ENCODE assay signal across 8 mouse cellular contexts in the genomic region with DNA sequence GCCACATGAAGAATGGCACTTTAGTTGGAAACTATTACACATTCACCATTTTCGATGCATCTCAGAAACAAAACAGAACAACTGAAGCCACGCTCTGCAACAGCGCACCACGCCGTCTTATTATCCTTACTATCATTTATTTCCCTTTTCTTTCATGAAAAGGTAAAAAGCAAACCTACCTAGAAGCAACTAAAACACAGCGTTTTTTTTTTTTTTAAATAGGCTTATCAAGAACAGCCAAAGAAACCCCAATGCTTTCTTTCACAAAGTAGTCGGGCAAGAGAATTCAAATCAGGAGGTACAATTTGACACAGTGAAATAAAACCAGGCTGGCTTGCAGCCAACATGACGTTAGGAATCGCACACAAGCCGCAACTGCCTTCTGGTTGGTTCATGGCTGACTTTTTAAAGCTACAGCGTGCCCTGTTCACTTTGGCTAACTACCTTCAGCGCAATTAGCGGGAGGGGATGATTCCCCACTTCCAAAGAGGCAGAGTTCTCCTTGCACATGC. TPM values are rescaled to one million over a fixed set of nuclear protein-coding genes. Genes with fewer than 3 reads are reported as not detected.
DNase-seq lines count a peak whose midpoint lies in the region; ATAC-seq and TF ChIP-seq lines count a peak whose summit lies in the region.

No protein-coding gene starts in this region.

- TF ChIP-seq EP300 in CH12.LX (IDR thresholded peaks at IDR 0.05; ENCODE audit: low read length) = peak; percentile 32; the same call in 1 of the 2 replicates

- in situ Hi-C loops in CH12.LX (cut with MboI; ENCODE audit: low pct_ligation_motif_present, low pct_unique_long_range_greater_than_20kb, low sequenced_read_pairs) = no loop called here

- no peaks in the 10 kb centered on the region for H3K36me3 ChIP-seq in CH12.LX (replicated peaks in 1 of 2; ENCODE audit: control insufficient read depth in 1 of 2, insufficient read depth in 1 of 2, low read length in 1 of 2)
- H3K36me3 ChIP-seq in hindbrain, embryonic 13.5 days = no peaks in the 10 kb centered on the region
- H3K36me3 ChIP-seq in lung, embryonic 14.5 days (ENCODE audit: insufficient read depth) = no peaks in the 10 kb centered on the region

- H3K4me1 ChIP-seq in CH12.LX (ENCODE audit: control insufficient read depth in 1 of 2, insufficient read depth in 2 of 2) = peaks cover 2 to 3% of the 10 kb centered on the region in 2 experiments; a peak in 2 of 4 replicates
- peaks cover 10% of the 10 kb centered on the region for H3K4me1 ChIP-seq in hindbrain, embryonic 13.5 days (replicated peaks)
- peaks cover 5% of the 10 kb centered on the region; the same call in 1 of the 2 replicates for H3K4me1 ChIP-seq in lung, embryonic 14.5 days (ENCODE audit: insufficient read depth)

- H3K79me2 ChIP-seq in CH12.LX (replicated peaks; ENCODE audit: control insufficient read depth, extremely low read depth, insufficient read depth, poor library complexity, severe bottlenecking) = no peaks in the 10 kb centered on the region

- H3K4me2 ChIP-seq in CH12.LX (ENCODE audit: insufficient read depth, low read depth, poor library complexity, severe bottlenecking) = peak overlapping the region; percentile 99
- H3K4me2 ChIP-seq in hindbrain, embryonic 13.5 days = peak overlapping the region; percentile 44
- H3K4me2 ChIP-seq in lung, embryonic 14.5 days = peak overlapping the region; percentile 55

- no peak for ATAC-seq in hindbrain, embryonic 13.5 days (ENCODE audit: low FRiP score)
- ATAC-seq in lung, embryonic 14.5 days (ENCODE audit: insufficient read depth) = no peak

- no peak for TF ChIP-seq CTCF in CH12.LX (conservative IDR thresholded peaks at IDR 0.05 in 1 of 2, IDR thresholded peaks at IDR 0.05 in 1 of 2; ENCODE audit: low read depth in 2 of 2, low read length in 2 of 2)
- TF ChIP-seq CTCF in lung, embryonic 14.5 days (IDR thresholded peaks at IDR 0.05; ENCODE audit: low read depth) = no peak

- H3K9ac ChIP-seq in CH12.LX (ENCODE audit: insufficient read depth, low read depth) = peak overlapping the region; percentile 27
- no peak overlapping the region for H3K9ac ChIP-seq in hindbrain, embryonic 13.5 days
- peak overlapping the region; percentile 47 for H3K9ac ChIP-seq in lung, embryonic 14.5 days

- DNase-seq in CH12.LX (ENCODE audit: extremely low read depth) = no peak
- peak; percentile 70 to 79 for DNase-seq in adrenal gland, postnatal 36 days
- peak; percentile 44 to 48 for DNase-seq in frontal cortex, postnatal 14 days (ENCODE audit: low spot score in 2 of 2)
- peak; percentile 52 for DNase-seq in layer of hippocampus, adult 9-11 months
- DNase-seq in lung, embryonic 14.5 days = peak; percentile 88
- peak; percentile 44 for DNase-seq in ovary, postnatal 14 days (ENCODE audit: low spot score)
- DNase-seq in adipocyte (ENCODE audit: low spot score) = no peak

- TF ChIP-seq RAD21 in CH12.LX (IDR thresholded peaks at IDR 0.05; ENCODE audit: low read depth, low read length) = no peak

- no peak overlapping the region for H3K27ac ChIP-seq in CH12.LX (ENCODE audit: insufficient read depth, low read depth)
- H3K27ac ChIP-seq in hindbrain, embryonic 13.5 days = peak overlapping the region; percentile 35; the same call in 1 of the 2 replicates
- peak overlapping the region; percentile 71 for H3K27ac ChIP-seq in lung, embryonic 14.5 days (ENCODE audit: low read depth)

- 55% methylated on average over 13 of the region's 13 CpGs for WGBS in hindbrain, embryonic 13.5 days
- WGBS in lung, embryonic 14.5 days = 46% methylated on average over 13 of the region's 13 CpGs

- no peak for TF ChIP-seq POLR2A in CH12.LX (IDR thresholded peaks at IDR 0.05; ENCODE audit: low read depth, low read length)

- H3K27me3 ChIP-seq in CH12.LX (replicated peaks) = no peaks in the 10 kb centered on the region
- peaks cover 21% of the 10 kb centered on the region; the same call in 1 of the 2 replicates for H3K27me3 ChIP-seq in hindbrain, embryonic 13.5 days
- H3K27me3 ChIP-seq in lung, embryonic 14.5 days (ENCODE audit: insufficient read depth, low read length) = no peaks in the 10 kb centered on the region

- no peaks in the 10 kb centered on the region for H3K9me3 ChIP-seq in CH12.LX (replicated peaks; ENCODE audit: low read length)
- no peaks in the 10 kb centered on the region for H3K9me3 ChIP-seq in hindbrain, embryonic 13.5 days
- no peaks in the 10 kb centered on the region for H3K9me3 ChIP-seq in lung, embryonic 14.5 days (ENCODE audit: low read depth, low read length)

- peak overlapping the region in 2 of 3 experiments; percentile 24 to 30 for H3K4me3 ChIP-seq in CH12.LX (replicated peaks in 1 of 3; ENCODE audit: low read depth in 2 of 3, low read length in 2 of 3, poor library complexity in 1 of 3)
- H3K4me3 ChIP-seq in hindbrain, embryonic 13.5 days = peak overlapping the region; percentile 19
- peak overlapping the region; percentile 13; the same call in 1 of the 2 replicates for H3K4me3 ChIP-seq in lung, embryonic 14.5 days (ENCODE audit: low read depth, low read length)

- dilution Hi-C loops in CH12.LX (cut with MboI; ENCODE audit: extremely low pct_ligation_motif_present, extremely low pct_unique_long_range_greater_than_20kb, low sequenced_read_pairs) = no loop called here

TF ChIP-seq in CH12.LX, 34 proteins besides CTCF, POLR2A, EP300 and RAD21:
- TF ChIP-seq CHD1 (IDR thresholded peaks at IDR 0.05; ENCODE audit: low read depth, low read length) = peak; percentile 36; the same call in 1 of the 2 replicates
- TF ChIP-seq MEF2A (IDR thresholded peaks at IDR 0.05; ENCODE audit: borderline replicate concordance, low read depth, low read length) = peak; percentile 55; the same call in 1 of the 2 replicates
- TF ChIP-seq ZNF384 (IDR thresholded peaks at IDR 0.05; ENCODE audit: low read depth, low read length) = peak; percentile 64
- TF ChIP-seq IRF4 (IDR thresholded peaks at IDR 0.05; ENCODE audit: low read depth, low read length) = peak; percentile 48; the same call in 1 of the 2 replicates
- no peak for TF ChIP-seq USF1 (IDR thresholded peaks at IDR 0.05; ENCODE audit: low read depth, low read length)
- no peak for TF ChIP-seq TCF12 (IDR thresholded peaks at IDR 0.05; ENCODE audit: low read depth, low read length)
- TF ChIP-seq UBTF (IDR thresholded peaks at IDR 0.05; ENCODE audit: low read depth, low read length) = no peak
- TF ChIP-seq MXI1 (IDR thresholded peaks at IDR 0.05; ENCODE audit: low read depth, low read length) = peak; percentile 59
- 0 out of 2 replicates have a peak, but pooled peaks have one; percentile 11 for TF ChIP-seq HCFC1 (IDR thresholded peaks at IDR 0.05; ENCODE audit: low read depth, low read length)
- 0 out of 2 replicates have a peak, but pooled peaks have one; percentile 50 for TF ChIP-seq MYC (IDR thresholded peaks at IDR 0.05; ENCODE audit: low read depth, low read length)
- peak; percentile 59; the same call in 1 of the 2 replicates for TF ChIP-seq JUND (conservative IDR thresholded peaks at IDR 0.05; ENCODE audit: low read depth, low read length)
- TF ChIP-seq BHLHE40 (IDR thresholded peaks at IDR 0.05; ENCODE audit: low read depth, low read length) = 0 out of 2 replicates have a peak, but pooled peaks have one; percentile 6
- no peak for TF ChIP-seq JUN (IDR thresholded peaks at IDR 0.05; ENCODE audit: insufficient read depth, low read depth, low read length)

RNA-seq across cellular contexts. Expression of gene Samd13, which starts 3.2 kb away (rescaled TPM):
- total RNA-seq in CH12.LX (2012; rRNA removed) (not detected in 2 replicates), CH12.LX (2014; rRNA removed) (not detected in 2 replicates)
- polyA plus RNA-seq in CH12.LX (2012; ENCODE audit: insufficient read length, low read depth) = not detected in 2 replicates
- total RNA-seq in adrenal gland, postnatal 36 days (2021) = under 1 TPM in 1 of 2 experiments, not detected in 1; 0.26 TPM
- 0.23 and 0.44 TPM in 2 replicates for polyA plus RNA-seq in hindbrain, embryonic 13.5 days (2015; fragmentation: Nextera tagmentation; extraction: Ambion mirVana)
- polyA plus RNA-seq in lung, embryonic 14.5 days (2014; fragmentation: Nextera tagmentation; extraction: Ambion mirVana) = 0.66 and 1.2 TPM in 2 replicates

RNA-seq across cellular contexts. Expression of gene 4930503B20Rik, which starts 31.1 kb away (rescaled TPM):
- not detected in 2 replicates for total RNA-seq in CH12.LX (2012; rRNA removed)
- total RNA-seq in CH12.LX (2014; rRNA removed) = not detected in 2 replicates
- polyA plus RNA-seq in CH12.LX (2012; ENCODE audit: insufficient read length, low read depth) = not detected in 2 replicates
- total RNA-seq in adrenal gland, postnatal 36 days (2021) = not detected
- polyA plus RNA-seq in hindbrain, embryonic 13.5 days (2015; fragmentation: Nextera tagmentation; extraction: Ambion mirVana) = not detected in 2 replicates
- not detected in 2 replicates for polyA plus RNA-seq in lung, embryonic 14.5 days (2014; fragmentation: Nextera tagmentation; extraction: Ambion mirVana)

Comparison
In these comparisons a context has a peak if more than half of its experiments do, and no peak if none do; other contexts are left out.
1. DNase-seq: peak in adrenal gland, postnatal 36 days (2 of 2), frontal cortex, postnatal 14 days (2 of 2), layer of hippocampus, adult 9-11 months (single experiment), lung, embryonic 14.5 days (single experiment) and ovary, postnatal 14 days (single experiment); none in CH12.LX (single experiment) and adipocyte (single experiment).
2. H3K4me2 ChIP-seq: peak in every context shown above with its lines; median percentile 99 in CH12.LX; 55 in lung, embryonic 14.5 days; 44 in hindbrain, embryonic 13.5 days.
3. Peak in every context shown above with its lines, with median percentiles within 50 percentile points of each other: H3K4me3 ChIP-seq.